Mouse (Mus musculus): ENCODE measurements around the gene Rfx8. TPM values are rescaled to one million over a fixed set of nuclear protein-coding genes. Genes with fewer than 3 reads are reported as not detected.

The Rfx8 gene
- total and polyA plus RNA-seq, 3 experiments: not detected

GRCm38 (mm10) chr1:39760181-39760715 is 39.5 kb upstream of the Rfx8 start:
- Histone ChIP-seq H3K79me2 (ENCODE audit: control insufficient read depth, insufficient read depth, low read length, poor library complexity) (no peaks in the 10 kb centered on the region), H3K4me3 (ENCODE audit: control insufficient read depth in 1 of 2, insufficient read depth in 1 of 2, low read depth in 2 of 2, low read length in 2 of 2) (no peak overlapping the region), H3K36me3 (ENCODE audit: control insufficient read depth in 1 of 2, insufficient read depth in 2 of 2, low read length in 2 of 2) (no peaks in the 10 kb centered on the region), H3K9me3 (replicated peaks; ENCODE audit: insufficient read depth, low read length) (no peaks in the 10 kb centered on the region), H3K27ac (ENCODE audit: control insufficient read depth, low read depth, low read length) (no peak overlapping the region), H3K9ac (ENCODE audit: control insufficient read depth, low read depth, low read length, poor library complexity, severe bottlenecking) (no peak overlapping the region), H3K4me1 (ENCODE audit: control insufficient read depth in 1 of 2, insufficient read depth in 2 of 2, low read length in 2 of 2) (no peaks in the 10 kb centered on the region), H3K27me3 (ENCODE audit: control insufficient read depth in 1 of 2, insufficient read depth in 2 of 2, low read length in 2 of 2) (no peaks in the 10 kb centered on the region)
- no peak for TF ChIP-seq TCF12 (IDR thresholded peaks at IDR 0.05; ENCODE audit: low read depth, low read length)
- TF ChIP-seq POLR2AphosphoS2 (IDR thresholded peaks at IDR 0.05; ENCODE audit: low read length): no peak
- no peak for TF ChIP-seq JUND (IDR thresholded peaks at IDR 0.05; ENCODE audit: low read depth, low read length)
- TF ChIP-seq MEF2A (IDR thresholded peaks at IDR 0.05; ENCODE audit: extremely low read depth, insufficient replicate concordance, low read depth, low read length, poor library complexity, severe bottlenecking): no peak
- no peak for TF ChIP-seq UBTF (IDR thresholded peaks at IDR 0.05; ENCODE audit: borderline replicate concordance, insufficient read depth, low read depth, low read length)
- TF ChIP-seq GATA1 (IDR thresholded peaks at IDR 0.05; ENCODE audit: low read depth, low read length): no peak
- TF ChIP-seq ETS1 (IDR thresholded peaks at IDR 0.05; ENCODE audit: low read depth, low read length): no peak
- TF ChIP-seq ZKSCAN1 (IDR thresholded peaks at IDR 0.05; ENCODE audit: low read depth, low read length): no peak
- no peak for TF ChIP-seq MAZ (IDR thresholded peaks at IDR 0.05; ENCODE audit: low read depth, low read length)
- no peak for TF ChIP-seq CHD2 (IDR thresholded peaks at IDR 0.05; ENCODE audit: low read length)
- TF ChIP-seq POLR2A (IDR thresholded peaks at IDR 0.05; ENCODE audit: control insufficient read depth in 1 of 2, insufficient read depth in 1 of 2, low read depth in 1 of 2, low read length in 2 of 2, poor library complexity in 1 of 2): no peak
- no peak for TF ChIP-seq USF1 (IDR thresholded peaks at IDR 0.05; ENCODE audit: low read depth, low read length)
- TF ChIP-seq MYC (IDR thresholded peaks at IDR 0.05; ENCODE audit: low read depth, low read length): no peak
- no peak for TF ChIP-seq ZNF384 (IDR thresholded peaks at IDR 0.05; ENCODE audit: low read depth, low read length)
- TF ChIP-seq USF2 (IDR thresholded peaks at IDR 0.05; ENCODE audit: borderline replicate concordance in 1 of 2, insufficient read depth in 1 of 2, low read depth in 1 of 2, low read length in 2 of 2): no peak
- no peak for TF ChIP-seq RAD21 (IDR thresholded peaks at IDR 0.05; ENCODE audit: low read depth, low read length)
- no peak for DNase-seq (ENCODE audit: low read depth, low spot score)

GRCm38 (mm10) chr1:39759231-39760175 is 38.7 kb upstream of the Rfx8 start:
- Histone ChIP-seq H3K4me1 (ENCODE audit: control insufficient read depth in 1 of 2, insufficient read depth in 2 of 2, low read length in 2 of 2) (no peaks in the 10 kb centered on the region), H3K27ac (ENCODE audit: control insufficient read depth, low read depth, low read length) (no peak overlapping the region), H3K27me3 (ENCODE audit: control insufficient read depth in 1 of 2, insufficient read depth in 2 of 2, low read length in 2 of 2) (no peaks in the 10 kb centered on the region), H3K79me2 (ENCODE audit: control insufficient read depth, insufficient read depth, low read length, poor library complexity) (no peaks in the 10 kb centered on the region), H3K9ac (ENCODE audit: control insufficient read depth, low read depth, low read length, poor library complexity, severe bottlenecking) (no peak overlapping the region), H3K36me3 (ENCODE audit: control insufficient read depth in 1 of 2, insufficient read depth in 2 of 2, low read length in 2 of 2) (no peaks in the 10 kb centered on the region), H3K4me3 (ENCODE audit: control insufficient read depth in 1 of 2, insufficient read depth in 1 of 2, low read depth in 2 of 2, low read length in 2 of 2) (no peak overlapping the region), H3K9me3 (replicated peaks; ENCODE audit: insufficient read depth, low read length) (no peaks in the 10 kb centered on the region)
- TF ChIP-seq MXI1 (IDR thresholded peaks at IDR 0.05; ENCODE audit: low read depth, low read length) (no peak), NELFE (IDR thresholded peaks at IDR 0.05; ENCODE audit: low read depth, low read length) (no peak), USF2 (IDR thresholded peaks at IDR 0.05; ENCODE audit: borderline replicate concordance in 1 of 2, insufficient read depth in 1 of 2, low read depth in 1 of 2, low read length in 2 of 2) (no peak), JUND (IDR thresholded peaks at IDR 0.05; ENCODE audit: low read depth, low read length) (no peak), MEF2A (IDR thresholded peaks at IDR 0.05; ENCODE audit: extremely low read depth, insufficient replicate concordance, low read depth, low read length, poor library complexity, severe bottlenecking) (no peak), ZC3H11A (IDR thresholded peaks at IDR 0.05; ENCODE audit: low read depth, low read length) (no peak), ETS1 (IDR thresholded peaks at IDR 0.05; ENCODE audit: low read depth, low read length) (no peak)
- no peak for DNase-seq (ENCODE audit: low read depth, low spot score)
